Mouse (Mus musculus) lung, adult 2 months (tissue): ENCODE measurements around the gene Gm17509.

Experiments
- CTCF ChIP-seq: fragments of 200-500 bp; IDR thresholded peaks from 2 replicates; pipeline ENCODE4 v1.5.1; 2011; ENCODE audit warnings: mild to moderate bottlenecking, low read length, control low read depth; ENCODE audit not compliant: insufficient read depth
- POLR2A ChIP-seq: fragments of 200-500 bp; IDR thresholded peaks from 2 replicates; pipeline ENCODE4 v1.6.1; 2011; ENCODE audit warnings: low read depth, mild to moderate bottlenecking, control low read depth, low read length, borderline replicate concordance; ENCODE audit errors: extremely low read depth

GRCm38 (mm10) chr13:117204685-117205084, 16.2 kb downstream of the Gm17509 start:
- TF ChIP-seq CTCF = no peak
- TF ChIP-seq POLR2A = no peak
